Mouse (Mus musculus): ENCODE measurements around the gene Cdk11b. TPM values are rescaled to one million over a fixed set of nuclear protein-coding genes. Genes with fewer than 3 reads are reported as not detected.
A peak's percentile ranks its signal among the peaks of the same experiment; 100 is the strongest.
"Not testable (repeated sequence)": the region's sequence is repeated elsewhere in the genome, so short reads cannot be mapped to it uniquely, and the experiment has no call there.

The Cdk11b gene
- polyA plus RNA-seq, 1 experiment from 2014 or later = 56.2 TPM

DNA sequence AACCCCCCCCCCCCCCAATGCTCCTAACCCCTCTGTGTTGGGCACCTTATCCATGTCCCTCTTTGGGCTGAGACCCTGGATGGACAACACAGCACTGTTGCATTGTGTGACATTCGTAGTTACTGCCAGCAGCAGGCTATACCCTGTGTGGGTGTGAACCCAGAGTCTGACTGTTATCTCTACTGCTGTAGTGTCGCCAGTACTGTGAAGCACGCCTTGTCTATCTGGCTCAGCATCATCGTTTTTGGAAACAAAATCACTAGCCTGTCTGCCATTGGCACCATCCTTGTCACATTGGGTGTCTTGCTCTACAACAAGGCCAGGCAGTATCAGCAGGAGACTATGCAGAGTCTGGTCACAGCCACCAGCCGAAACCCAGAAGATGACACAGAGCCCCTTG lies 6.3 kb upstream of the Cdk11b start:
- 92% methylated on average over 5 of the region's 5 CpGs for WGBS

DNA sequence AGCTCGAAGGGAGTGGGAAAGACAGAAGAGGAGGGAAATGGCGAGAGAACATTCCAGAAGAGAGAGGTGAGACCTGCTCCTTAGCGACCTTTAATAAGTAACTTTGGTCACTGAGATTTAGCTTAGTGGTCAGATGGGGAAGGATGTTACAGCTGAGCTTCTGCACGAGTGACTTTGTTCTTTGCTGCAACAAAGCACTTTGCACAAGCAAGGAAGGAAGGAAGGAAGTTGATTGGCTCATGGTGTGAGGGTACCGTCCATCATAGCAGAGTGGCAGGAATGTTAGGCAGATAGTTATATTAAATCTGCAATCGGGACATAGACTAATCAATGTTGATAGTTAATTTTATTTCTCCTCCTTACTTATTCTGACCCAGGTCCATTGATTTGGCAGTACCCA lies 5.6 kb downstream of the Cdk11b start:
- Histone ChIP-seq H3K9ac (no peak overlapping the region), H3K27me3 (replicated peaks) (no peaks in the 10 kb centered on the region), H3K9me3 (no peaks in the 10 kb centered on the region), H3K36me3 (replicated peaks) (peaks cover 56% of the 10 kb centered on the region), H3K4me1 (peaks cover 4% of the 10 kb centered on the region), H3K4me2 (no peak overlapping the region), H3K4me3 (no peak overlapping the region), H3K27ac (no peak overlapping the region)
- WGBS = 91% methylated on average over 6 of the region's 6 CpGs
- no peak for ATAC-seq (replicated peaks)

More for the DNA sequence above, 6.3 kb upstream of the Cdk11b start:
- H3K9me3 ChIP-seq = no peaks in the 10 kb centered on the region
- H3K4me2 ChIP-seq = no peak overlapping the region
- H3K27me3 ChIP-seq (replicated peaks) = no peaks in the 10 kb centered on the region
- ATAC-seq (replicated peaks) = no peak
- H3K4me1 ChIP-seq = no peaks in the 10 kb centered on the region; the same call in 1 of the 2 replicates
- H3K4me3 ChIP-seq = no peak overlapping the region
- no peak overlapping the region for H3K27ac ChIP-seq
- peaks cover 55% of the 10 kb centered on the region for H3K36me3 ChIP-seq (replicated peaks)
- no peak overlapping the region for H3K9ac ChIP-seq

DNA sequence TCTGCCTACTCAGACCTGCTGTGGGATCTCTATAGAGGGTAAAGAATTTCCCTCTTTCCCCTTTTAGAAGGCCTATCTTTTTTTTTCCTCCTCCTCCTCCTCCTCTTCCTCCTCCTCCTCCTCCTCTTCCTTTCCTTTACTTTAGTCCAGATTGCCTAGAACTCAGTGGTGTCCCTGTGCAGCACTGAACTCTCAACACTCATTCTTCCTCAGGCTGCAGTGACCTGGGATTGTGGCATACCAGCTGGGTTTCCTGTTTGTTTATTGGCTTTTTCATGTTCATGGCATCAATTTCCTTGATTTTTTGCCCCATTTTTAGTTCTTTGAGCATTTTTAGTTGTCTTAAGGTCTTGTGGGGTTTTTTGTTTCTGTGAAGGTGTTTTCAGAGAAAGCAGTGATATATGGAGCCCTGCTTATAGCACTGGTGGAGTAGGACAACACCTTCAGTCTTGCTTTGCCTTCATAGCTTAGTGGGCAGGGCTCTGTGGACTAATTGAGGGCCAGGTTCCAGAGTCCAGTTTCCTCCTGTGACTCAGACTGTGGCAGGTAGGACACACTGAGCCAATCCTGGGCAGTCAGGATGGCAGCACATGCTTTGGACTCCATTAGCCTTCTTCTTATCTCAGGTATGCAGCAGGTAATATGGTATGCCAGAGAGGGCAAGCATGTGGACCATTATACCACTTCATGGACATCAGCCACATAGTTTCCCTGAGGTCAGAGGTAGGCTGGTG lies 11.3 kb downstream of the Cdk11b start:
- Histone ChIP-seq H3K4me2 (no peak overlapping the region), H3K4me3 (no peak overlapping the region), H3K9ac (no peak overlapping the region)

DNA sequence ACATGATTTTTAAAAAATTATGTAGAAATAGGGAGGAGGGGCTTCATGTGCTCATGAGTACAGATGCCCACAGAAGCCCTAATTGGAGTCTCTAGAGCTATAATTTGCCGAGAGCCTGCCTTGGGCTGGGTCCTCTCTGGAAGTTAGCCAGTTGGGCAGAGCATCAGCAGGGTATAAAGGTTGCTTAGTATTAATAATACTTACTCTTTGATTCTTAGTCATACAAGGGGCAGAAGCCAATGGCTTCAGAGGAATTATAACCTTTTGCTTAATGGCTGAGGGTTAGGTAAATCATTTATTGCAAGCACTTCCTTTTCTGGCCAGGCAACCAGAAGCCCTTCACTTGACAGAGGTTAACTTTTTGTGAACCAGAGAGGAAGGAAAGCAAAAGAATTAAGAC lies 18.9 kb downstream of the Cdk11b start:
- no peaks in the 10 kb centered on the region for H3K4me1 ChIP-seq
- no peak overlapping the region for H3K27ac ChIP-seq
- no peak overlapping the region for H3K4me3 ChIP-seq
- no peaks in the 10 kb centered on the region for H3K27me3 ChIP-seq (replicated peaks)
- ATAC-seq (replicated peaks) = no peak
- H3K4me2 ChIP-seq = no peak overlapping the region
- H3K9ac ChIP-seq = no peak overlapping the region
- no peaks in the 10 kb centered on the region for H3K9me3 ChIP-seq
- peaks cover 56% of the 10 kb centered on the region for H3K36me3 ChIP-seq (replicated peaks)
- WGBS = 98% methylated on average over 1 of the region's 1 CpGs

More for the DNA sequence above, 11.3 kb downstream of the Cdk11b start:
- Histone ChIP-seq H3K4me1 (no peaks in the 10 kb centered on the region), H3K9me3 (no peaks in the 10 kb centered on the region), H3K27ac (no peak overlapping the region), H3K36me3 (replicated peaks) (peaks cover 74% of the 10 kb centered on the region), H3K27me3 (replicated peaks) (no peaks in the 10 kb centered on the region)
- no peak for ATAC-seq (replicated peaks)

DNA sequence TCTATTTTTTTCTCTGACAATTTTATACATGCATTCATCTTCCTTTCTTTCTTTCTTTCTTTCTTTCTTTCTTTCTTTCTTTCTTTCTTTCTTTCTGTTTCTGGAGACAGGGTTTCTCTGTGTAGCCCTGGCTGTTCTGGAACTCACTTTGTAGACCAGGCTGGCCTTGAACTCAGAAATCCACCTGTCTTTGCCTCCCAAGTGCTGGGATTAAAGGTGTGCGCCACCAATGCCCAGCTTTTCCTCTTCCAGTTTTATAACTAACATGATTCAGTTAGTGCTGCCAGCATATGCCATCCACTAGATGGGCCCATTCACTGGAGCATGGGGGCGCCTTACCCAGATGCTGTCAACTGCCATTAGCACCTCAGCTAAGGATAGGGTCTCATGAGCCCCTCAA lies 20.7 kb downstream of the Cdk11b start, which contains the start of gene Gm10563:
Gm10563 (minus strand) TSS at position 101 of the 400 bp plus-strand sequence.
- ATAC-seq (replicated peaks); H3K27me3 ChIP-seq (replicated peaks); H3K4me3 ChIP-seq; H3K9me3 ChIP-seq; H3K4me1 ChIP-seq; H3K4me2 ChIP-seq; H3K27ac ChIP-seq; H3K9ac ChIP-seq: not testable (repeated sequence)
- 89% methylated on average over 2 of the region's 2 CpGs for WGBS
- peaks cover 68% of the 10 kb centered on the region for H3K36me3 ChIP-seq (replicated peaks)

DNA sequence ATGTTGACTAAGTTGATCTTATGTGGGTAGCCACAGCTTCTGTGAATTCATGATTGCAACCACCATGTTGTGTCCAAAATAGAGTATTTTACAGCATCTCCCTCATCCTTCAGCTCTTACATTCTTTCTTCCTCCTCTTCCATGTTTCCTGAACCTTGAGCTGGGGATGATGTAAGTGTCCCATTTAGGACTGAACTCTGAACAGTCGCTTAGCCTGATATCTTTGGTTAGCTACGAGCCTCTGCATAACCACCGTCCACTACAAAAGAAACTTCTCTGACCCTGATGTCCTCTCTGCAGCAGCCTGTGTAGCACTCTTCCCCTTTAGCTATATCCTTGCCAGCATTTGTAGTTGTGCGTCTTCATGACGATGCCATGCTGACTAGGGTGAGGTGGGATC lies 21.1 kb downstream of the Cdk11b start:
- Histone ChIP-seq H3K9ac (no peak overlapping the region), H3K4me3 (no peak overlapping the region), H3K27ac (no peak overlapping the region), H3K36me3 (replicated peaks) (peaks cover 68% of the 10 kb centered on the region), H3K9me3 (no peaks in the 10 kb centered on the region), H3K4me1 (no peaks in the 10 kb centered on the region), H3K4me2 (no peak overlapping the region), H3K27me3 (replicated peaks) (no peaks in the 10 kb centered on the region)
- WGBS = 94% methylated on average over 5 of the region's 5 CpGs
- no peak for ATAC-seq (replicated peaks)

DNA sequence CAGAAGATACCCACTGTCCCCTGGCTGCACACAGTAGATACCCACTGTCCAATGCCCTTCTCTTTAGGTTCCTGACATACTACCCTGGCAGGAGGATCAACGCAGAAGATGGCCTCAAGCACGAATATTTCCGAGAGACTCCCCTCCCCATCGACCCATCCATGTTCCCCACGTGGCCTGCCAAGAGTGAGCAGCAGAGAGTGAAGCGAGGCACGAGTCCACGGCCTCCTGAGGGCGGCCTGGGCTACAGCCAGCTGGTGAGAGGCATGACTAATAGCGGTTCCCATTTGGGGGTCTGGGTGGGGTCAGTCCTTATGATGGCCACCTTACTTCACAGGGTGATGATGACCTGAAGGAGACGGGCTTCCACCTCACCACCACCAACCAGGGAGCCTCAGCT lies 24.7 kb downstream of the Cdk11b start:
- 94% methylated on average over 11 of the region's 11 CpGs for WGBS
- Histone ChIP-seq H3K27me3 (replicated peaks) (peaks cover 36% of the 10 kb centered on the region), H3K9me3 (no peaks in the 10 kb centered on the region), H3K36me3 (replicated peaks) (peaks cover 41% of the 10 kb centered on the region), H3K27ac (no peak overlapping the region), H3K4me2 (no peak overlapping the region), H3K9ac (no peak overlapping the region), H3K4me3 (no peak overlapping the region), H3K4me1 (peaks cover 19% of the 10 kb centered on the region)
- no peak for ATAC-seq (replicated peaks)

DNA sequence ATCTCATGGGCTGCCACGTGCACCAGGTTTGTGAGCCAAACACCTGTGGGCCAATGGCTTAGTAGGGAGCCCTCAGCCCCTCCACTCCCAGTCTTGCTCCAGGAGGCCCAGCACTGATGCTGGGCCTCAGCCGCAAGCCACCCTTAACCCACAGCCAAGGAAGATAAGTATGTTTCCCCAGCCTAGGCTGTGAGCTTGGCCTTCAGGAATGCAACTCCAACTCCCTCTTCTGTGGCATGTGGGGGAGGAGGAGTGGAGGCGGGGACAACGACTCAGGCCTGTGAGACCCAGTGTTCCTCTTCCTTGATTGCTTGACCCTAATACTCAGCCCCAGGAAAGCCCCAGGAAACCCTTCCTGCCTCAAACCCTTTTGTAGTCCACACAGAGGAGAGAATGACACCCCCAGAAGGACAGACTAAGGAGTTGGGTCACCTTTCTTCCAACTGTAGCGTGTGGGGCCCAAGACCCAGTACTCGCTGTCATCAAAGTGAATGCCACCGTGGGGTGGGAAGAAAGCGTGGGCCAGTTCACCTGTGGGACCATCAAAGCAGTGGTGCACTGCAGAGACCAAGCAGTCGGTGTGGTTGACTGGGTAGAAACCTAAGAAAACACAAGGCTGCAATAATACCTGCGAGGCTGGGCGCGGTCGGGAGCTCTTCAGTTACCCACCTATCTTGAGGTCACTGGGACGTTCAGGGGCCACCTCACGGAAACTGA lies 27.1 kb downstream of the Cdk11b start:
- WGBS = 67% methylated on average over 15 of the region's 15 CpGs
- no peak overlapping the region for H3K4me2 ChIP-seq
- ATAC-seq (replicated peaks) = no peak
- H3K9ac ChIP-seq = no peak overlapping the region
- no peak overlapping the region for H3K27ac ChIP-seq
- peaks cover 48% of the 10 kb centered on the region for H3K36me3 ChIP-seq (replicated peaks)
- H3K4me3 ChIP-seq = no peak overlapping the region
- peaks cover 28% of the 10 kb centered on the region for H3K4me1 ChIP-seq
- H3K27me3 ChIP-seq (replicated peaks) = peaks cover 60% of the 10 kb centered on the region
- H3K9me3 ChIP-seq = no peaks in the 10 kb centered on the region

DNA sequence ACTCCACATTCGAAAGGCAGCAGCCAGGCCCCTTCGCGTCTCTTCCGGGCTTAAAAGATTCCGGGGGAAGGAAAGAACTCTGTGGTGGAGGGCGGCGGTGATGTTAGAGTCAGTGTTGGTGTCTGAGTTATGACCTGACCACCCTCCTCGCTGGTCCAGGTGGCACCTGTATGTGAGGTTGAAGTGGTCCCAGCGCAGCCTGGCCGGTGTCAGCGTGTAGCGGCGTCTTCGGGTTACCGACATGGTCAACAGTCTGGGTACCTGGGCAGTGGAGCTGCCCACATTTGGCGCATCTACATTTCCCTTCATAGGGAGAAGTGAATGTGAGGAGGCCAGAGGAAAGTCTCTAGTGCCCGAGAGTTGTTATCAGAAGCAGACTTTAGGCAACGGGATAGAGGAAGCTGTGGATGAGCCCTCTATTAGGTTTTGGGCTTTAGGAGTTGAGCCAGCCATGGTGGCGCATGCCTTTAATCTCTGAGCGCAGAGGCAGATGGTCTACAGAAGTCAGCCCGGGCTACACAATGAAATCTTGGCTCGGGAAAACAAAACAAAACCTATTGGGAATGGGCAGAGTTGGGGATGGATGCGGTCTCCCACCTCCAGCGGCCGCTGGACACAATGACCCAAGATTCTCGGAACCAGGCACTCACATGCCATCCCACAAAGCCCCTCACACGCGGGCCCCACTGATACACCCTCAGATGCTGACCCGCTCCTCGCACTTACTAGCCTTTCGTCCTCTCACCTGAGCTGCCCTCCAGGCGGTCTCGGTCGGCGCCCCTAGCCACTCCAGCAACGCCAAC lies 27.8 kb downstream of the Cdk11b start:
- Histone ChIP-seq H3K27ac (no peak overlapping the region), H3K27me3 (replicated peaks) (peaks cover 61% of the 10 kb centered on the region), H3K9me3 (no peaks in the 10 kb centered on the region), H3K36me3 (replicated peaks) (peaks cover 44% of the 10 kb centered on the region), H3K4me3 (peak overlapping the region; percentile 38), H3K4me2 (peak overlapping the region; percentile 73), H3K9ac (peak overlapping the region; percentile 43; the same call in 1 of the 2 replicates), H3K4me1 (peaks cover 28% of the 10 kb centered on the region)
- WGBS = 19% methylated on average over 36 of the region's 36 CpGs
- no peak; the same call in 1 of the 2 replicates for ATAC-seq (replicated peaks)

DNA sequence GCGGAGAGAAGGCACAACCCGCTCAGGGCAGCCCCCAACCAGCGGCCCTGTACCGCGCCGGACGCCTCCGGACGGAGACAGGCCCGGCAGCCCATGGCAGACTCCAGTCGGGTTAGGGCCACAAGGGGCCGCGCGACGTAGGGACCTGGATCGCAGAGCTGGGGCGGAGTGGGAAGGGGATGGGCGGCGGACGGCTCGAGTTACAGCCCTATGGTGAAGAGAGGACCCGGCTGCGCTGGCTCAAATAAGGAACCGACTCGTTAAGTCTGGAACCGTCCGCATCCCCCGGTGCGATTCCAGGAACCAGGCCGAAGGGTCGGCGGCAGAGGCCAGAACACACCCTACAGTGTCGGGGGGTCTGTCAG lies 28.4 kb downstream of the Cdk11b start, which contains the start of gene Mmp23:
Mmp23 (minus strand) TSS at position 299 of the 365 bp plus-strand sequence.
- peaks cover 39% of the 10 kb centered on the region for H3K36me3 ChIP-seq (replicated peaks)
- ATAC-seq (replicated peaks) = peak; percentile 16; the same call in 1 of the 2 replicates

DNA sequence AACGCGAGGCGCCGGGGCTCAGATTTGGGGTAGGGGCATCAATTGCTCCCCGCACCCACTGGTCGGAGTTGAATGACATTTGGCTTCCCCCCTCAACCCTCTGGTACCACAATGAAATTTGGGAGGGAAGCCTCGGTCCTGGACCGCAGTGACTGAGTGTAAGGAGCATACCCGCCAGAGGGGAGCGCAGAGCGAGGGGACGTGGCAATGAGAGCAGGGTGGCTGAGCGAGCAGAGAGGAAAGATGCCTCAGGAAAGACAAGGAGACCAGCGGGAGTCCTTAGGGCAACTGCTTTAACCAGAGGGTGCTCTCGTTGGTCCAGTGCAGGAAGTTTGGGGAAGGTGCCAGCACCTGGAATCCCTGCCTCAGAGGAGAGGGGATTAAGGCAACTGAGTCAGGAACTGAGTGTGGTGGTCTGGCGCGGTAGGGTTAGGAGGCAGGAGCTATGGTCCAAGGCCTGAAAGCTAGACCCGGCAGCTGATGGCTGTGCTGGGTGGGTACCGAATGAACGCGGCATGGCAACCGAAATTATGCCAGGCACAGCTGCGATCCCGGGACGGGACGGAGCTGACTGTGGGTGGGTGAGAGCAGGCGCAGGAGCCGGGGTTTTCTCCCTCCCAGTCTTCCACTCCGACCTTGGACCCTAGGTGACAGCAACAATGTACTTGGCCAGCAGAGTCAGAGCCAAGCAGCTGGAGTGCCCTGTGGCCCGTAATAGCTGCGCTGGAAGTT lies 29.0 kb downstream of the Cdk11b start:
- 2% methylated on average over 31 of the region's 31 CpGs for whole genome bisulfite sequencing
- peaks cover 28% of the 10 kb centered on the region for H3K4me1 ChIP-seq
- no peak overlapping the region for H3K27ac ChIP-seq
- no peaks in the 10 kb centered on the region for H3K9me3 ChIP-seq
- ATAC-seq (replicated peaks) = peak; percentile 30; the same call in 1 of the 2 replicates
- peaks cover 61% of the 10 kb centered on the region for H3K27me3 ChIP-seq (replicated peaks)
- H3K36me3 ChIP-seq (replicated peaks) = peaks cover 40% of the 10 kb centered on the region
- H3K4me2 ChIP-seq = peak overlapping the region; percentile 73
- peak overlapping the region; percentile 38 for H3K4me3 ChIP-seq
- H3K9ac ChIP-seq = peak overlapping the region; percentile 43; the same call in 1 of the 2 replicates

More for the DNA sequence above, 28.4 kb downstream of the Cdk11b start, which contains the start of gene Mmp23:
- Histone ChIP-seq H3K4me2 (peak within 1 kb of the TSS; percentile 73), H3K4me3 (peak within 1 kb of the TSS; percentile 38), H3K27me3 (replicated peaks) (peaks cover 61% of the 10 kb centered on the region), H3K27ac (no peak within 1 kb of the TSS), H3K9ac (peak within 1 kb of the TSS; percentile 43; the same call in 1 of the 2 replicates), H3K4me1 (peaks cover 28% of the 10 kb centered on the region), H3K9me3 (no peaks in the 10 kb centered on the region)
- WGBS = under 1% methylated on average over 33 of the region's 33 CpGs
